Mouse (Mus musculus): ENCODE results near the gene Teddm1b. TPM values are rescaled to one million over a fixed set of nuclear protein-coding genes. Genes with fewer than 3 reads are reported as not detected.

Teddm1b gene
- polyA plus RNA-seq, 1 experiment from 2014 or later: 1.1 TPM

- Histone ChIP-seq H3K27me3 (no peaks in the 10 kb centered on the region), H3K27ac (no peak overlapping the region), H3K4me2 (replicated peaks) (no peak overlapping the region), H3K9ac (replicated peaks) (no peak overlapping the region), H3K9me3 (no peaks in the 10 kb centered on the region), H3K36me3 (no peaks in the 10 kb centered on the region), H3K4me3 (replicated peaks) (no peak overlapping the region), H3K4me1 (replicated peaks) (no peaks in the 10 kb centered on the region)
- no peak for ATAC-seq
- 85% methylated on average over 6 of the region's 6 CpGs for WGBS
Measured at GRCm38 (mm10) chr1:153924395-153925385, 50.5 kb downstream of the Teddm1b start.

Small RNA genes within 50 kb of the gene (microRNA-seq; reads per million reads assigned to microRNA genes)
- 27.0 reads per million, percentile 39 among the genes with 10 or more reads in this experiment for gene Mir8114

Other genes with a start within 250 kb of the Teddm1b start
- 32.4 and 33.6 TPM in 2 replicates for gene Rgs8, start 221.3 kb upstream of the Teddm1b start, polyA plus RNA-seq (2015; fragmentation: Nextera tagmentation; extraction: Ambion mirVana)
- 34.5 and 34.6 TPM in 2 replicates for gene Rgs16, start 134.0 kb upstream of the Teddm1b start, polyA plus RNA-seq (2015; fragmentation: Nextera tagmentation; extraction: Ambion mirVana)
- 57.3 and 62.8 TPM in 2 replicates for gene Rnasel, start 124.9 kb upstream of the Teddm1b start, polyA plus RNA-seq (2015; fragmentation: Nextera tagmentation; extraction: Ambion mirVana)
- 0.08 TPM in 1 of 2 replicates, not detected in the other for gene Rgsl1, start 30.2 kb upstream of the Teddm1b start, polyA plus RNA-seq (2015; fragmentation: Nextera tagmentation; extraction: Ambion mirVana)
- gene Teddm1a, start 17.4 kb downstream of the Teddm1b start, polyA plus RNA-seq (2015; fragmentation: Nextera tagmentation; extraction: Ambion mirVana): not detected in 2 replicates
- gene Glul, start 25.6 kb downstream of the Teddm1b start, polyA plus RNA-seq (2015; fragmentation: Nextera tagmentation; extraction: Ambion mirVana): 131 and 132 TPM in 2 replicates
- 1.1 and 1.2 TPM in 2 replicates for gene Teddm2, start 25.9 kb downstream of the Teddm1b start, polyA plus RNA-seq (2015; fragmentation: Nextera tagmentation; extraction: Ambion mirVana)